Mouse (Mus musculus) MN1 (cell line): ENCODE measurements around the gene H2al1b.

ENCODE experiments used
- DNase-seq: peaks from one replicate; pipeline ENCODE4 v3.0.0-alpha.2; 2016; ENCODE audit warnings: low spot score

Gene H2al1b

GRCm38 (mm10) chrX:11346756-11347155 lies 44.5 kb downstream of the H2al1b start:
- no peak for DNase-seq
